Mouse (Mus musculus) left cerebral cortex, adult 2 months (tissue): ENCODE results near the gene Slc35f4. TPM values are rescaled to one million over a fixed set of nuclear protein-coding genes. Genes with fewer than 3 reads are reported as not detected.

ENCODE experiments used
- DNase-seq, 2 experiments: peaks; one replicate each; pipeline ENCODE4 v3.0.0; 2021 to 2022; ENCODE audit warnings: low spot score in 2 of 2, mixed read lengths in 1 of 2; ENCODE audit errors: extremely low spot score in 1 of 2
- H3K27ac ChIP-seq: fragments of 200-600 bp; 2 replicates; pipeline ENCODE4 v1.8.1; 2022
- H3K4me3 ChIP-seq: fragments of 200-600 bp; 2 replicates; pipeline ENCODE4 v1.8.1; 2022
- CTCF ChIP-seq: fragments of 200-600 bp; IDR thresholded peaks from 2 replicates; pipeline ENCODE4 v1.8.1; 2022; ENCODE audit warnings: antibody characterized with exemption, mild to moderate bottlenecking, moderate library complexity
- intact Hi-C: fragments of 180-260 bp; cut with DNase I; formaldehyde crosslinking; loops from one replicate; pipeline ENCODE4 v1.15.1; 2025
- total RNA-seq, 2 experiments: library from RNA; stranded (reverse); gene quantifications; 2 replicates each; pipeline ENCODE4 v1.2.3; 2021

Gene Slc35f4
- total RNA-seq, 2 experiments from 2014 or later: 18.5 to 22.5 TPM

DNA sequence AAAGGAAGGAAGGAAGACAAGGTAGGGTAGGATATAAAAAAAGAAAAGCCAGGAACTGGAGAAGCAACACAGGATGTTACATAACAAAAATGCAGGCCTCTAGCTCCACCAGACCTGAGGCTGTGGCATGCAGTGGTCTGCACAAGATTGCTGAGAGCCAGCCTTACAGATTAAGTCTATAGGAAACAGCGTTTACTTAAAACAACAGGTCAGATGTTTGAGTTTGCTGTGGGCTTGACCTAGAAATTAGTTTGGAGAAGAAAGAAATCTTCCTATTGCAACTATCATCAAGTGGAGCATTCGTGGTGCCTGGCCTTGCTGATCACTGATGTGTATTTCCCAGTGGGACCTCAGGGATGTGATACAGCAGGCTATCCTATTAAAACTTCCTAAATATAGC lies 64.1 kb downstream of the Slc35f4 start:
- TF ChIP-seq CTCF: no peak
- intact Hi-C loops: no loop called here
- Histone ChIP-seq H3K4me3 (no peak overlapping the region), H3K27ac (no peak overlapping the region)
- DNase-seq: no peak

DNA sequence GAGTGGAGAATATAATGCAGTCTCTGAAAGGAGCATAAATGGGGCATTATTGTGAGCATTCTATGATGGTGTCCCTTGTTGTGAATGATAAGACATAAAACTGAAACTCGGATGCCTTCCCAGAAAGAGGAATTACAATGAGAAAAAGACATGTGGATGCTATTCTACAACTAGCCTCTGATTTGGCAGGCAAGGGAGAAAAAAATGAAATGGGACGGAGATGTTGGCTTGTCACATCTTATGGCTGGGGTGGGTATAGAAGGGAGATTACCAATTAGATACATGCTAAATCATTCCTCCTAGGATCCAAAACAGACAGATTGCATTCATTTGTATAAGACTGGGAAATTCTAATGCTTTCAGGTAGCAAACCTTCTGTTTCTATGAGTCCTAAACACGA lies 65.0 kb downstream of the Slc35f4 start:
- no peak overlapping the region for H3K4me3 ChIP-seq
- no peak overlapping the region for H3K27ac ChIP-seq

DNA sequence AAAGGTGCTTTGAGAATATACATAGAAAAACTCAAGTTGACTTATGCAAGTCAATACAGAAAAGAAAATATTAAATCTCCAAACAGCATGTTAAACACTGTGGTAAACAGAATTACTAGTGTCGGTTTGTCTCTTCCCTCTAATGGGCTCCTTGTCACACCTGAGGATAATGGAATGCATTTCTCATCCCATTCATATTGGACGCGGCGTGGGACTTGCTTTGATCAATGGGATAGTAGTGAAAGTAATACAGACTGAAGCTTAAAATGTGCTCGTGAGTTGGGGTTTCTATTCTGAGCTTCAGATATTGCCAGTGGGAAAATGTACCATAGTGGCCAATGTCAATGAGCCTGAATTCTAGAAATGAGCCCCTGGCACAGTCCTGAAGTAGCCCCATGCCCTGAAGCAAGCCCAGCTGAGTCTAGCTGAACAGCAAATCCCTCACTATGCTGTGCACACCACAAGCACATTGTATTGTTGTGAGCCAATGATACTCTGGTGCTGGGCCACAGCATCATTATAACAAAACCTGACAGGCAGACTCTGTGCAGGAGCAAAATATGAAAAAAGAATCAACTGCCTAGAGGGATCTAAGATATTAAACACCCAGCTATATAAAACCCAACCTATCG lies 71.4 kb downstream of the Slc35f4 start:
- no peak overlapping the region for H3K27ac ChIP-seq
- TF ChIP-seq CTCF: no peak
- intact Hi-C loops: no loop called here
- DNase-seq: no peak
- no peak overlapping the region for H3K4me3 ChIP-seq

More for the DNA sequence above, 65.0 kb downstream of the Slc35f4 start:
- no peak for DNase-seq
- no peak for TF ChIP-seq CTCF
- intact Hi-C loops: no loop called here

DNA sequence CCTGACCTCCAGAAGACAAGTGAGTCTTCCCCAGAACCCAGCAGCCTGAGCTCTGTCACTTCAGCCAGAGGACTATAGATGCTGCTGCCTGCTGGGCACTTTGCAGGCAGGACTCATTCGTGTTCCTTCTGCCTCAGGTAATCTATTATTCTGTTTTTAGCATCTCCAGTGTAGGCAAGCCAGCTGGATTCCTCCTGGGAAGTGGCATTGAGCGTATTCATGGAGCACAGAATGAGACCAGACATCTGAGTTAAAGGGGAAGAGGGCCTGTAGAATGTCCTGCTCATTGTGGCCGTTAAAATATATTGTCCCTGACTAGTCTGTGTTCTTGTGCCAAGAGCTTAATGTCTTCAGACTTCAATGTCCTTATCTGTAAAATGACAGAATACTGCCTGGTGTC lies 72.1 kb downstream of the Slc35f4 start:
- H3K4me3 ChIP-seq: no peak overlapping the region
- intact Hi-C loops: no loop called here
- no peak overlapping the region for H3K27ac ChIP-seq
- DNase-seq: no peak
- TF ChIP-seq CTCF: no peak

DNA sequence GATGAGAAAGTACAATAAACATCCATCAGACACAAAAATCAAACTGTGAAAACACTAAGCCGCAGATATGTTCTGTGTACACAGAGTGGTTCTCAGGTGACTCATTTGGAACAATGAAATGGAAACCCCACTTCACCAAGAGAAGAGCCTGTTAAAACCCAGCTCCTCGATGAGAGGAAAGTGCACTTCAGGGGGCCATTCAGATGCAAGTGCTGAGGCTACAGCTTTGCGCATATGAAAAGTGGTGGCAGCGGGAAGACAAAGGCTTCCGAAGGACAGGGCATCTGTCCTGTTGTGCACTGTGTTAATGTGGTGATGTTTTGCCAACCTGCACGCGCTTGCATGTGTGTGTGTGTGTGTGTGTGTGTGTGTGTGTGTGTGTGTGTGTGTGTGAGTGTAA lies 78.2 kb downstream of the Slc35f4 start:
- DNase-seq: no peak
- intact Hi-C loops: no loop called here
- H3K27ac ChIP-seq: no peak overlapping the region
- H3K4me3 ChIP-seq: no peak overlapping the region
- no peak for TF ChIP-seq CTCF

DNA sequence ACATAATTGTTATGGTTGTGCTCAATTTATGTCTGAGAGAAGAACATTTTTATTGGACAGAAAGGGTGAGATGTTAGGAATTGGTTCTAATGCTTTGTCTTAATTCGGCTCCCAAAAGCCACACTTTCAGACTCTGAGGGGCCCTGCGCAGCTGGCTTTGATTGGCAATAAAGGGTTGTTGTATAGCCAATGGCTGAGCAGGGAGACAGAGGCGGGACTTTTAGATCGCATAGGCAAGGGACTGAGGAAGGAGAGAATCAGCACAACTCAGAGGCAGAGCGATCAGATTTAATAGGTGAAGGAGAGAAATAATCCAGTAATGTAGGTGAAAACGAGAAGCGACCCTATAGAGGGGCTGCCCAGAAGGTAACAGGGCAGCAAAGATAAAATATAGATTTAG lies 79.4 kb downstream of the Slc35f4 start:
- H3K27ac ChIP-seq: no peak overlapping the region
- no peak for DNase-seq
- no peak for TF ChIP-seq CTCF
- intact Hi-C loops: no loop called here
- H3K4me3 ChIP-seq: no peak overlapping the region

DNA sequence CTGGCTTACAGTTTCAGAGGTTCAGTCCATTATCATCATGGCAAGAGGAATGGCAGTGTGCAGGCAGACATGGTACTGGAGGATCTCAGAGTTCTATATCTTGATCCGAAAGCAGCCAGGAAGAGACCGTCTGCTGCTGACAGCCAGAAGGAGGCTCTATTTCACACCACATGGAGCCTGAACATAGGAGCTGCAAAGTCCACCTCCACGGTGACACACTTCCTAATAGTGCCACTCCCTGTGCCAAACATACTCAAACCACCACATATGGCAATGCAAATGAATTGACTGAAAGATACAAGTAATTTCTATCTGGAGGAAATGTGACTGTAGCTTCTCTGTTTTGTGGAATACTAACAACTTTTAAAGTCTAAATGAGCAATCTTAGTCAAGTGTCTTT lies 89.0 kb downstream of the Slc35f4 start:
- H3K27ac ChIP-seq: no peak overlapping the region
- peak; percentile 1 for TF ChIP-seq CTCF
- H3K4me3 ChIP-seq: no peak overlapping the region
- DNase-seq: peak in 1 of 2 experiments; percentile 14
- intact Hi-C loops: no loop called here

DNA sequence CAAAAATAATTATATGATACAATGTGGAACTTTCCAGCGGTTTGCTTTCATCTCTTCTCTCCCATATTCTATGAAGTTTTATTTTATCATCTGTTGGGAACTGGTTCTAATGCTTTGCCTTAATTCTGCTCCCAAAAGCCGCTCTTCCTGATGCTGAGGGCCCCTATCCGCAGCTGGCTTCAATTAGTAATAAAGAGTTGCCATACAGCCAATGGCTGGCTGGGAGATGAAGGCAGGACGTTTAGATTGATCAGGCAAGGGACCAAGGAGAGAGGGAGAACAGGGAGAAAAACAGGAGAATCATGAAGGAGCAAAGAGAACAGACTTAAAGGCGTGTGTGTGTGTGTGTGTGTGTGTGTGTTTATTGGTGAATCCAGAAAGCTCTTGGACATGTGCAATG lies 94.0 kb downstream of the Slc35f4 start:
- no peak for DNase-seq
- intact Hi-C loops: no loop called here
- no peak for TF ChIP-seq CTCF
- Histone ChIP-seq H3K4me3 (no peak overlapping the region), H3K27ac (no peak overlapping the region)

DNA sequence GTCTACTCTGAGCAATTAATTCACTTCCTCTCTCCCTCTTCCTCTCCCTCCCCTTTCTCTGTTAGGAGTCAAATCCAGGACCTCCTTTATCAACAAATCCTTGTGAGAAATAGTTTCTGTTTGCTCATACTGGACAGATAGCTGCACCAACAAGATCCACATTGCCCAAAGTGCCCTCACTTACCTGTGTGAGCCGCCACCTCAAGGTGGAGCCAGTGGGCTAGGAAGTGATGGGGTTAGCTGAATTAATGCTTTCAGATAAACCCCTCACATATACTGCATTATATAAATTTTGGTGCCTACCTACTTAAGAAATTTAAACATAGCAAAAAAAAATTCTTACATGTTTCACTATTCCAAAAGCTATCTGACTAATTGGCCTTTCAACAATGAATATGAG lies 133.4 kb downstream of the Slc35f4 start:
- Histone ChIP-seq H3K27ac (no peak overlapping the region), H3K4me3 (no peak overlapping the region)
- intact Hi-C loops: loop anchor here (1.0 kb wide), 1 partner anchor 148 kb away; no protein-coding TSS in a partner anchor
- TF ChIP-seq CTCF: peak; percentile 11
- no peak for DNase-seq

DNA sequence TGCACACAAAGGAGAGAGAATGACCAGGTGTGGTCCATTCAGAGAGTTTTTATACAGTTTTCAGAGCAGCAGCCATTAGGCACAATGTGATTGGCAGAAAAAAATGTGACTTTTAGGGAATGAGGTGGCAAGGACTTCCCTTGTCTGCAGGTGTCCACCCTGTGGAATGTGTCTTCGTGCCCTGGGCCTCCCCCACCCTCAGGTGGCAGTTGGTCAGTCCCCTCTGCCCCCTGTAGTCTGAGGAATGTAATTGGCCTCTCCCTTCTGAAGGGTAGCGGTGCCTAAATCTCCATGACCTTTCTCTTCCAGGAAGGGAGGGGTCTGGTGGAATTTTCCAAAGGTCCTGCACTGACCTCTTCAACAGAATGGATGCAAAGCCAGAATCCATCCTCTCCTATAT lies 163.7 kb downstream of the Slc35f4 start:
- no peak for DNase-seq
- intact Hi-C loops: no loop called here
- no peak overlapping the region for H3K27ac ChIP-seq
- no peak overlapping the region for H3K4me3 ChIP-seq
- TF ChIP-seq CTCF: no peak

DNA sequence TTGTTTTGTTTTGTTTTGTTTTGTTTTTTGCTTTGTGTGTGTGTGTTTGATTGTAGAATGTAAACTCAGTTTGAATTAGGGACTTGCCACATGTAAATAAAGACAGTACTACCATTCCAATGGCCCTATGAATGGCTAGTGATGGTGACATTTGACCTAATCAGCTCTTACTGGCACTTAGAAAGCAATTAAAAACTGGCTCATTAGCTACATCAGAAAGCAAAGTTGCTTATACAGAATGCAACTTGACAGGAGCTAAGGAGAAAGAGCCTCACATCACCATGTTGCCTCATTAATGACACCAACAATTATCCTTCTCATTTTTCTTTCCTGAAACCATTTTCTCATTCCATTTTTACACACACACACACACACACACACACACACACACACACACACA lies 170.3 kb downstream of the Slc35f4 start:
- intact Hi-C loops: no loop called here
- Histone ChIP-seq H3K27ac (no peak overlapping the region), H3K4me3 (no peak overlapping the region)
- DNase-seq: no peak
- TF ChIP-seq CTCF: no peak

DNA sequence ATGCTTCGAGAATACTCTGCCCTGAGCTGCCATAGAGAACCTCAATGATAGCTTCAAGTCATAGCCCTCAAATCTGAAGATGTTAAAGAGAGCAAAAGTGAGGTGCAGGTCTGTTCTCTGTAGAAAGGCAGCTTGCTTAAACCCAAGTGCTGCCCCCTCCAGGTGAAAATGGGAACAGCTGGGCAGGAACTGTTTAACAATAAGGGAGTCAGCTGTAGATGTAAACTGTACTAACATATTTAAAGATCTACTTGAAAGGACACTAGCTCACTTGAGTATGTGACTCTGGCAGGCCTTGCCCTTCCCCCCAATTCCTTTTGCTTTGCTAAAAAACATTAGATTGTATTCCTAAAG lies 177.0 kb downstream of the Slc35f4 start:
- intact Hi-C loops: loop anchor here (1.0 kb wide), 1 partner anchor 111 kb away; no protein-coding TSS in a partner anchor
- Histone ChIP-seq H3K27ac (0 out of 2 replicates have a peak overlapping the region, but pooled peaks have one; percentile 7), H3K4me3 (no peak overlapping the region)
- DNase-seq: peak; percentile 13 to 28
- TF ChIP-seq CTCF: peak; percentile 57

DNA sequence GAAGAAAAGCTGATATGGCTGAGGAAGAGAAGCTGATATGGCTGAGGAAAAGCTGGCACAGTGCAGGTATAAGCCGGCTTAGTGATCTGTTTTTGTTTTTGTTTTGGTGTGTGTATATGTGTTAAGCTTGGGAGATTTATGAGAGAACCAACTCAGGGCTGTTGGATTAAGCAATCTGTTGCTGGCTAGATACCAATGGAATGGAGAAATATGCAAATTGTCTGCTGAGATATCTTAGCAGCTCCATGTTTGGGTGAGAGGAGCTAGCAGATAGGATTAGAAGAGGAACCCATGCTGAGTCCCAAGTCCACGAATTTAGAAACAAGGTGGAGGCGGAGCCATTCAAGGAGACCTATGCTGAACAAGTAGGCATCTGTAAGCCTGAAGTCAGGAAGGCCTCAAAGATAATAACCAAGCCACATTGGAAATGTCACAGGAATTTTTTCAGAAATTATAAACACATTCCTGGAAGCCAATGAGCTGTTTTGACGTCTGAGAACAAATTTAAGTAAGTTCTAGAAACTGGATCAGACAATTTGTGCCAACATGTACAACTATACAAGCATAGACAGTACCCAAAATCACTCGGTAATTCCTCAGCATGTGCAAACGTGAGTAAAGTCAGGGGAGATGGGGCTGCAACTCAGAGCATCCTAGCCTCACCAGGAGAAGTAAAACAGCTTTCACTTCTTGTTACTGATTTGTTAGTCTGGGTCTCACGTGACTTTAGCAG lies 177.5 kb downstream of the Slc35f4 start:
- Histone ChIP-seq H3K27ac (0 out of 2 replicates have a peak overlapping the region, but pooled peaks have one; percentile 7), H3K4me3 (no peak overlapping the region)
- no peak for DNase-seq
- TF ChIP-seq CTCF: no peak
- intact Hi-C loops: no loop called here
